Mouse (Mus musculus) urinary bladder, postnatal 25 days (tissue): ENCODE data around the gene Plpp7.

Experiments used
- DNase-seq: peaks from one replicate; pipeline ENCODE4 v3.0.0; 2022; ENCODE audit warnings: low spot score

The Plpp7 gene

GRCm38 (mm10) chr2:32068811-32069607 is 26.3 kb upstream of the Plpp7 start:
- no peak for DNase-seq

DNA sequence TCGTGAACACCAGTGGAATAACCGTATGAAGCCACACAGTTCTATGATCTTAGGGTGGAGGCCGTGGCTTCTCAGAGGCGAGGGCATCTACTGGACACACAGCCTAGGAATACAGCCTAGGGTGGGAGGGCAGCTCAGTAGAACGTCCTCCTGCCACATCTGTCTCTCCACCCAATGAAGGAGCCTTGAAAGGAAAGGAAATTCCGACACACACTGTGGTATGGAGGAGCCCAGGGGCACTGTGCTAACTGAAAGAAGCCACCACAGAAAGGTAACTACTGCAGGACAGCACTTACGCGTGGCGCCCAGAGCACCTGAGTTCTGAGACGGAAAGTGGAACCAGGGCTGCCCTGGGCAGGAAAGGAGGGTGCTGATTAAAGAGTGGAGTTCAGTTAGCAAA is 24.6 kb upstream of the Plpp7 start:
- no peak for DNase-seq

DNA sequence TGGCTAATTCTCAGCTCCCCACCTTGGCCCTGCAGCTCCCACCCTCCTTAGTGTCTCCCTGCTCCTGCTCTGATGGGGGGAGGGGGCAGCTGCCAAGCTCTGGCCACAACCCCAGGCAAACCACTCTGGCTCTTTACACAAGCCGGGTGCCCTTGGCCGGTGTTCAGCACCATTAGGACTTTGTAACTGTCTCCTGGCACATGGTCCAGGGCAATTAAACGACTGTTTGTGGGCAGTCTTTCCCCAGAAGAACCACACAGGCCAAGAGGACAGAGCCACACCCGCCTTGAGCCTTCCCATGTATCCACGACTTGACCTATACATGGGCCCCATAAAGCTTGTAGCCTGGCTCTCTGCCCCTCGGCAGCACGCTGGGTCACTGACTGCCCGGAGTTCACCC is 20.9 kb upstream of the Plpp7 start:
- no peak for DNase-seq

GRCm38 (mm10) chr2:32075368-32075767 is 20.0 kb upstream of the Plpp7 start:
- DNase-seq, result no peak

GRCm38 (mm10) chr2:32077744-32078143 is 17.6 kb upstream of the Plpp7 start:
- DNase-seq, result no peak

GRCm38 (mm10) chr2:32078522-32078921 is 16.8 kb upstream of the Plpp7 start:
- no peak for DNase-seq

GRCm38 (mm10) chr2:32079191-32079725 is 16.1 kb upstream of the Plpp7 start:
- no peak for DNase-seq

- DNase-seq, result no peak
Observed at GRCm38 (mm10) chr2:32080681-32081080, 14.6 kb upstream of the Plpp7 start.

- DNase-seq, result no peak
Observed at GRCm38 (mm10) chr2:32081296-32081929, 13.9 kb upstream of the Plpp7 start.

- DNase-seq, result no peak
Observed at GRCm38 (mm10) chr2:32082229-32082628, 13.1 kb upstream of the Plpp7 start.

DNA sequence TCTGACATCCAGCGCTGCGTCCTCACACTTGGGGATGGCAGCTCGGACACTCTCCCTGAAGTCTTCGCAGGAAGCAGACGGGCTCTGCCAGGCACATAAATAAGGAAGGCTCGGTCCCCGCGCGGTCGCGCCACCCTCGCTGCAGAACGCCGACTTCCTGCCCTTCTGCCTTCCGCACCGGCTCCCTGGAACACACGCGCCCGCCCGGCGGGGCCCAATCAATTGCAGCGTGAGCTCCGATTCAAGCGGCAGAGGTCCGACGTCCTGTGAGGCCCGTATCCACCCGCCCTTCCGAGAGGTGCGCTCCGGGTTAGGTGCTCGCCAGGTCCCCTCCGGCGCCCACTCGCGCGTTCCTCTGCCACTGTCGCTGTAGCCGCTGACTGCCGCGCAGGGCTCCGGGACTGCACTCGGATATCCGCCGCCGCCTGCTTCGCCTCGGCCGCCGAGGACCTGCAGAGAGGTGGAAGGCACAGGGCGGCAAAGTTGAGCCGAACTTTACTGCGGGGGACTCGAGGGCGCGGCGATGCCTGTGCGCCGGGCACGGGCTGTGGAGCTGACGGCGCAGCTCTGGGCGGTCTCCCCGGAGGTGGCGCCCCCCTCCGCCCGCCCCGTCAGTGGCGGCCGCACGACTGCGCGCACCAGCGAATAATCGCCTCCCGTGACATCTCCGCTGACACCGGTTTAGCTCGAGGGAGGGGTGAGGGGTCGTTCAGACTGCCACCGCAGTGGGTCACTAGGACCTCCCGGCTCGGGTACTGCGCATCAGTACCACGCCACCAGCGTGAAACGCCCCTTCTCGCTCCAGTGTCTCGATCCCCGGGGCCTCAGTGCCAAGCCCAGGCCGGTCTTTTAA is 11.9 kb upstream of the Plpp7 start:
- DNase-seq, result peak; percentile 25

DNA sequence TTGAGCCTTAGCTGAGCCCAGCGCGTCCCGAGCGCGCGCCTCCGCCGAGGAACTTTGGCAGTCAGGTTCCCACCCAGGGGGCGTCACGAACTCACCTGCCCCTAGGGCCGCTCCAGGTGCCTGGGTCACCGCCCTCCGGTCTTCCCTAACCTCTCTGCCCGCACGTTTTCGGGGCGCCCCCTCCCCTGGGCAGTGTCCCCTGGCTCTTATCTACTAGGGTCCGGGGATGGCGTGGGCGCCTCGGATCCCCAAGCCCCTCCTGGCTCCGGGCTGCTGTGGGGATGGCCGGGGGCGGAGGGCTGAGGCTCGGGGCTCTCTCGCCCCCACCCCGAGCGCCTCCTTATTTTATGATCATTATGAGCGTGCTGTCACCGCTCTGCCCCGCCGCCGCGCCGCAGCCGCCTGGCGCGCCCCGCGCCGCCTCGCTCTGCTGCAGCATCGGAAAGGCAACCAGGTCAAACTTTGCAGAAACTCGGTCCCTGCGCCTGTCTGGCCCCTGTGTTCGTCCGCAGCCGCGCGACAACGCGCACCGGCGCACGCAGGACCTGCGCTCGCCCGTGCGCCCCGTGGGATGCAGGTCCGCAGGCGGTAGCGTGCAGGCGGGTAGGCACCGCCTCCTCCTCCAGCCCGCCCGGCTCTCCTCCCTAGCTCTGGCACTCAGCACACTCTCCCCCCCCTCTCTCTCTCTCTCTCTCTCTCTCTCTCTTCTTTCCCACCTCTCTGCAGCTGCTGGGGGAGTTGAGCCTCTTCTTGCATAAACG is 11.0 kb upstream of the Plpp7 start, which contains the start of gene Fam78a:
Gene Fam78a (minus strand): TSS at position 747 of the 761 bp plus-strand sequence.
- DNase-seq, result no peak

GRCm38 (mm10) chr2:32084872-32085199 is 10.5 kb upstream of the Plpp7 start:
- no peak for DNase-seq

GRCm38 (mm10) chr2:32085231-32085630 is 10.1 kb upstream of the Plpp7 start:
- no peak for DNase-seq

DNA sequence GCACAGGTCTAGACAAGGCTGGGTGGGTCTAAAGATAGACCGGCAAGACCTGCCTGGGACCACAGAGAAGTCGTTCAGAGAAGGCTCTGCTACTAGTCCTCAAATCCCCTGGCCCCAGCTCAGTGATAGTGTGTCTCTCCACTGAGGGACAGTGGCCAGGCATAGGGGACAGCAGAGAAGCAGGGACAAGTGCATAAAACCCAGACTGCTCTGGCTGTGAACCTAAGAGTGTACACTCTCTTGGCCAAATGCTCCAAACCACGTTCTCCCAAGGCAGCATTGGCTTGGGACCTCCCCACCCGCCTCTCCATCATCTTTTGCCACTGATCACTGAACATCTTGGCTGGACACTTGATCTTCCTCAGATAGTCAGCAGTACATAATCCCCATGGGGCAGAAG is 7.7 kb upstream of the Plpp7 start:
- no peak for DNase-seq

DNA sequence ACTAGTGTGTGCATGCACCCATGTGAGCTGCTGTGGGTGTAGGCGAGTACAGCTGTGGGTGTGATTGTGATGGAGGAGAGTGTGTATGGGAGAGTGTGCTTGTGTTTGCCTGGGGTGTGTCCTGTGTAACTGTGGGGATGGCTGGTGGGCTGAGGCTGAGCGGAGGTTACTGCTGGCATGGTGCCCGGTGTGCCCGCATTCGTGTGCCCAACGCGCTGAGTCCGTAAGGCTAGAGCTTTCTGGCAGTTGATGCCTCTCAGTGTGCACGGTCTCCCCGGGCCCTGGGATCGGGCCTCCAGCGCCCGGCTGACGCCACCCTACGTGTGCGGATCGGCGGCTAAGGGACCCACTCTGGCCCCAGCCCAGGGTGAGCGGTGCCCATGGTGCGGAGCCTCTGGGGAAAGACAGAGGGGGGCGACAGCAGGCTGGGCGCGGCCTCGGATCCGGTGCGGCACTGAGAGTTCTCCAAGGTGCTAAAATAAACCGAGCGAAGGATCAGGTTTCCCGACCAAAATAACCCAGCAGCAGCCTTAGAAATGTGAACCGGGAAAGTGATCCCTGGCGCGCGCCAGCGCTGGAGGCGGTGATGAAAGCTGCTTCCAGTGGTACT is 6.9 kb upstream of the Plpp7 start:
- DNase-seq, result no peak

- DNase-seq, result no peak
Observed at GRCm38 (mm10) chr2:32089606-32090005, 5.7 kb upstream of the Plpp7 start.

- DNase-seq, result no peak
Observed at GRCm38 (mm10) chr2:32090145-32090544, 5.2 kb upstream of the Plpp7 start.

DNA sequence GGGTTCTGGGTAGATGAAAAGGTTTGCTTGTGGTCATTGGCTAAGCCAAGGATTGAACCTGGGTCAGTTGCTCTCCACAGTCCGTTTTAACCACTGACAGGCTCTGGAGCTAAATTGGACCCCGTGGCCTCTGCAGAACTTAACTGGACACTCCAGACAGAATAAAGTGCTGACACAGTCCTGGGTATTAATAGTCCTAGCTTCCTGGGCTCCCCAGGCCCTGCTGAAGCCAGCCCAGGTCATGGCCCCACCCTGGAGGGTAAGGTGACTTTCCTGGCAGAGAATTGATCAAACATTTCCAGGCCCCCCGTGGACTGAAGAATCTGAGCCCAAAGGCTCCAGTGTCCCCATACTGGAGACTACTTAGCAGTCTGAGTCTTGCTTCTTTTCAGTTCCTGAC is 3.4 kb upstream of the Plpp7 start:
- no peak for DNase-seq

- no peak for DNase-seq
Observed at GRCm38 (mm10) chr2:32094001-32094707, 1.2 kb upstream of the Plpp7 start.

DNA sequence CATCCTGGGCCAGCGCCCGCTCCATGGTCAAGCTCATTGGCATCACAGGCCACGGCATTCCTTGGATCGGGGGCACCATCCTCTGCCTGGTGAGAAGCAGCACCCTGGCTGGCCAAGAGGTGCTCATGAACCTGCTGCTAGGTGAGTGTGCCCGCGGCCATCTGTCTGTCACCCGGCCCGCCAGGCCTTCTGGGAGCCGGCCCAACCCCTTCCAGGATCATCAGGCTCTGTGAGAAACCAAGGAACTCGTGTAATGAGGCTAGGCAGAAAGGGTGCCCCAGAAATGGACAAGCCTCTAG is 743 bp downstream of the Plpp7 start:
- no peak for DNase-seq
